Mouse (Mus musculus) testis, adult 2 months (tissue): ENCODE measurements around the gene Nipal3. TPM values are rescaled to one million over a fixed set of nuclear protein-coding genes. Genes with fewer than 3 reads are reported as not detected.

Experiments used
- H3K27ac ChIP-seq: fragments of 200-500 bp; 2 replicates; pipeline ENCODE4 v1.5.1; 2012; ENCODE audit warnings: low read depth, low read length; ENCODE audit not compliant: control insufficient read depth, insufficient read depth
- H3K27me3 ChIP-seq: fragments of 200-500 bp; 2 replicates; pipeline ENCODE4 v1.6.1; 2012; ENCODE audit warnings: mild to moderate bottlenecking, low read length, moderate library complexity; ENCODE audit not compliant: control insufficient read depth, insufficient read depth
- H3K36me3 ChIP-seq: fragments of 200-500 bp; 2 replicates; pipeline ENCODE4 v1.6.1; 2012; ENCODE audit warnings: mild to moderate bottlenecking, low read length; ENCODE audit not compliant: control insufficient read depth, insufficient read depth
- H3K4me1 ChIP-seq: fragments of 200-500 bp; 2 replicates; pipeline ENCODE4 v1.6.1; 2012; ENCODE audit warnings: low read length; ENCODE audit not compliant: control insufficient read depth, insufficient read depth
- H3K4me3 ChIP-seq: fragments of 200-500 bp; 2 replicates; pipeline ENCODE4 v1.5.1; 2012; ENCODE audit warnings: low read depth, mild to moderate bottlenecking, low read length, moderate library complexity, mixed read lengths; ENCODE audit not compliant: control insufficient read depth
- CTCF ChIP-seq: fragments of 200-500 bp; IDR thresholded peaks from 2 replicates; pipeline ENCODE4 v1.5.1; 2012; ENCODE audit warnings: low read depth, mild to moderate bottlenecking, inconsistent platforms, low read length, moderate library complexity; ENCODE audit not compliant: control insufficient read depth, insufficient read depth, insufficient replicate concordance
- POLR2A ChIP-seq: fragments of 200-500 bp; IDR thresholded peaks from 2 replicates; pipeline ENCODE4 v1.6.1; 2012; ENCODE audit warnings: low read depth, mild to moderate bottlenecking, inconsistent platforms, low read length, moderate library complexity; ENCODE audit not compliant: control insufficient read depth
- polyA plus RNA-seq: library from polyadenylated mRNA; depleted of rRNA; stranded (reverse); fragments of >200 nt; gene quantifications from 2 replicates; pipeline ENCODE4 v1.2.3, GENCODE M21; 2012

Nipal3 gene
- polyA plus RNA-seq, 1 experiment: 4.6 TPM

- H3K4me3 ChIP-seq: no peak overlapping the region
These were observed 43.4 kb downstream of the Nipal3 start for GRCm38 (mm10) chr4:135451360-135452015.

DNA sequence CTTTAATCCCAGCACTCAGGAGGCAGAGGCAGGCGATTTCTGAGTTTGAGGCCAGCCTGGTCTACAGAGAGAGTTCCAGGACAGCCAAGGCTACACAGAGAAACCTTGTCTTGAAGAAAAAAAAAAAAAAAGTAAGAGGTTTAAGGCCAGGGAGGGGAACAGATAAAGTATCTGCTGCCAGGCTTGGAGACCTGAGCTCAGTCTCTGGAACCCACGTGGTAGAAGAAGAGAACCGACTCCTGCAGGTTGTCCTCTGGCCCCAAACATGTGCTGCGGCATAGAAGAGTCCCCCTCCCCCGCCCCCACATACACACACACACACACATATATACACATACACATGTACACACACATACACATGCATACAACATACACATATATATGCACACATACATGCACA is 52.4 kb downstream of the Nipal3 start:
- H3K4me1 ChIP-seq: peaks cover 2% of the 10 kb centered on the region; the same call in 1 of the 2 replicates
- TF ChIP-seq CTCF (no peak), POLR2A (no peak)
- no peak overlapping the region for H3K27ac ChIP-seq
- H3K36me3 ChIP-seq: no peaks in the 10 kb centered on the region
- no peak overlapping the region for H3K4me3 ChIP-seq
- H3K27me3 ChIP-seq: no peaks in the 10 kb centered on the region

More at GRCm38 (mm10) chr4:135451360-135452015, 43.4 kb downstream of the Nipal3 start:
- H3K27me3 ChIP-seq: no peaks in the 10 kb centered on the region
- no peak for TF ChIP-seq POLR2A
- no peak for TF ChIP-seq CTCF
- no peaks in the 10 kb centered on the region for H3K36me3 ChIP-seq
- H3K27ac ChIP-seq: no peak overlapping the region
- no peaks in the 10 kb centered on the region for H3K4me1 ChIP-seq

- no peak for TF ChIP-seq POLR2A
- TF ChIP-seq CTCF: peak; percentile 23; the same call in 1 of the 2 replicates
- Histone ChIP-seq H3K4me1 (peaks cover 8% of the 10 kb centered on the region), H3K27ac (no peak overlapping the region), H3K27me3 (no peaks in the 10 kb centered on the region), H3K4me3 (no peak overlapping the region), H3K36me3 (no peaks in the 10 kb centered on the region)
These were observed 54.8 kb downstream of the Nipal3 start for GRCm38 (mm10) chr4:135439904-135440522.

DNA sequence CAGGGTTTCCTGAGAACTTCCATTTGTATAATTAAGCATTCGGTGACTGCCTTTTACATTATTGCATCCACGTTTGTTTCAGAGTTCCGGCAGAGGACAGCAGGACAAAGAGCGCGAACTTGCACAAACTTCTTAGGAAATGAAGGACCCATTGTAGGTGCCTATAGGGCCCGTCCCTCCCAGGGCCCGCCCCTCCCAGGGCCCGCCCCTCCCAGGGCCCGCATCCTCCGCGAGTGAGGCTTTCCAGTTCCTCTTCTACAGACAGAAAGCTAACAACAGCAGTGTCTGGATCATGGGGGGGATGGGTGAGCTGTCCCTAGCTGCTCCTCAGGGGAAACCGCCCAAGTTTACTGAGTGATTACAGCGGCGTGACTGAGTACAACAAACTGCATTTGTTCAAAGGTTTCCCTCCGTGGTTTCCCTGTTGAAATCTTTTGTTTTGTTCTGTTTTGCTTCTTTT is 55.6 kb downstream of the Nipal3 start:
- H3K27me3 ChIP-seq: no peaks in the 10 kb centered on the region
- no peak for TF ChIP-seq CTCF
- TF ChIP-seq POLR2A: no peak
- H3K4me1 ChIP-seq: peaks cover 12% of the 10 kb centered on the region
- no peaks in the 10 kb centered on the region for H3K36me3 ChIP-seq
- H3K27ac ChIP-seq: no peak overlapping the region
- H3K4me3 ChIP-seq: no peak overlapping the region

GRCm38 (mm10) chr4:135437924-135438323 is 56.9 kb downstream of the Nipal3 start:
- no peak for TF ChIP-seq CTCF
- peaks cover 19% of the 10 kb centered on the region for H3K4me1 ChIP-seq
- no peaks in the 10 kb centered on the region for H3K27me3 ChIP-seq
- no peak overlapping the region for H3K4me3 ChIP-seq
- H3K36me3 ChIP-seq: no peaks in the 10 kb centered on the region
- H3K27ac ChIP-seq: no peak overlapping the region

DNA sequence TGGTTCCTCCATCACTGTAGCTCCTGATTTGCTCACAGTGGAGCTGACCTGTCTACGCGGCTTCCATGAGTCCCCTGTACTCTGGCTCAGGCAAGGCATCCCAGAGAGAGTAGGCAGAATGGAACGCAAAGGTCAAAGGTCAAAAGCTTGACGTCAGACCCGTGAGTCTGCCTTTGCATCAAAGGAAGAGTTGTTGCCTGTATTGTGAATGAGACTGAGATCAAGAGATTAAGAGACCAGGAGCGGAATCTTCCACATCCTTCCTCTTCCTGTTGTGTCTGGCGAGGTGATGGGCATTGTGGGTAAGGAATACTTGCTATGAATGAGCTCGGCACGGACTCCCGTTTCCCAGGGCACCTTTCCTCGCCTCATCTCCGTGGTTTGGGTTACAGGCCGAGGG is 58.5 kb downstream of the Nipal3 start:
- Histone ChIP-seq H3K4me3 (no peak overlapping the region), H3K36me3 (no peaks in the 10 kb centered on the region), H3K27ac (no peak overlapping the region), H3K27me3 (no peaks in the 10 kb centered on the region), H3K4me1 (peaks cover 19% of the 10 kb centered on the region)
- TF ChIP-seq CTCF (no peak), POLR2A (no peak)

- Histone ChIP-seq H3K27ac (peak overlapping the region; percentile 54), H3K4me1 (peaks cover 19% of the 10 kb centered on the region), H3K4me3 (peak overlapping the region; percentile 84), H3K27me3 (no peaks in the 10 kb centered on the region), H3K36me3 (no peaks in the 10 kb centered on the region)
- TF ChIP-seq POLR2A (no peak), CTCF (no peak)
These were observed 60.4 kb downstream of the Nipal3 start for GRCm38 (mm10) chr4:135434395-135434789.
